Mouse (Mus musculus) right cerebral cortex, postnatal 4 days (tissue): ENCODE data around the gene Vmn2r79.
"Not testable (repeated sequence)": the region's sequence is repeated elsewhere in the genome, so short reads cannot be mapped to it uniquely, and the experiment has no call there.

Source experiments
- DNase-seq: peaks from one replicate; pipeline ENCODE4 v3.0.0-alpha.2; 2022

The Vmn2r79 gene

DNA sequence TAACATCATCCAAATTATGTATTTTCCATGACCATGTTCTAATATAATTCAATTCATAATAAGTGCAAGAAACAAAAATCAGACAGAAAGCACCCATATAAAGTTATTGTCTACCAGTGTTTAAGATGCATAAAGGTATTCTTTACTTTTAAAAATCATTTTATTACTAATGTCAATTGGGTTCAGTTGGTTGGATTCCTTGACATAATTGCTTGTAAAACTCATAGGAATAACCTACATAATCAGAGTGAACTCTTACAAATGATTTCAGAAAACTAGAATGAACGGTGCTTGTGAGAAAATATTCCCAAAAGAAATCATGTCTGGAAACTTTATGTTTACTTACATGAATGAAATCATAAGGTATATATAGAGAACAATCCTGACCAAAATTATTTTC lies at the start of gene Vmn2r79:
TSS of gene Vmn2r79 (plus strand) at position 301 of the 400 bp plus-strand sequence.
- DNase-seq, result not testable (repeated sequence)

DNA sequence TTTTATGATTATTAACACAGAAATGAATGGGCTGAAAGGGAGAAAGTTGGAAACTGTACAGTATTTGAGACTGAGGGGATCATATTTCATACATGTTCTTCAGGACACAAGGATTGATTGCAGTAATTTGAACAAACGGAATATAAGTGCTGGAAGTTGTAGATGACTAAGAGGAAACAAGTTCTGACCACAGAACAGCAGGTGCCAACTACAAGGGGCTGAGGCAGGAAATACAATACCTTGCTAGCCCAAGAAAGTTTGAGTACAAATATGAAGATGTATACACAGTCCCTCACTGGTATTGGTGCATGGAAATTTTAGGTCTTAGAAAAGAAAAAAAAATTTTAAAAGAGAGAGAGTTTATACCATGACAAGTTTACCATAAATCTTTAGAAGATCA lies 1.2 kb upstream of the Vmn2r79 start:
- no peak for DNase-seq

DNA sequence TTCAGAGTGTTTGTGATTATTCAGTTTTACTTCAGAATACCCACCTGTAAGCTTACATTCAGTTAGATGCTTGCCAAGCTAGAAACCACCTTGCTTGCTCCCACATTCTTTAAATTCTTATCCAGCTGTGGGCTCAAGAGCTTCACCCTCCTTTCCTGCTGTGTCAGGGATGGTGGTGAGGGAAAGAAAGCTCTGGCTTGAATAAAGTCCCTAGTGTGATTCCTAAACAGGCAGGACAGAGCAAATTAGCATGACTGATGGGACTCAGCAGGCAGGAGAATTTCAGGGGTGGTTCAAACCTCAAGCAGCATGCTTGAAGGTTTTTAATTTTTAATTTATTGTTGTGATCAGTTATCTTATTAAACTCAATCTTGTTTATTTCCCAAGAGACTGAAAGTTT lies 30.6 kb downstream of the Vmn2r79 start:
- not testable (repeated sequence) for DNase-seq

DNA sequence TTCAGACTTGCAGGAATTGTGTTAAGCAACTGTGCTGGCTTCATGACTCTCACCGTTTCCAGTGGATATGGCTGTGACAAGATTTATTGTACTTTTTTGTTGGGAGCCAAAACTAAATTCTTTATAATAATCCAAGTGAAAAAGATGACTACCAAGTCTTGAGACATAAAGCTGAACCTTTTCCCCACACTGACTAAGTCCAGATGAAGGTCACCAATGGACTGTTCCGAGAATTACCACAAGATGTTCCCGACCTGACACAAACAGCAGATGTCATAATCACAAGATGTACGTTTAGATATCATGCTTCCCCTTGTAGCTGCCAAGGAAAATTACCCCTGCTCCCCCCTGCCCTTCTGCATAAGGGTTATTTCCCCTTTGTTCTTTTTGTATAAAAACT lies 67.7 kb downstream of the Vmn2r79 start:
- no peak for DNase-seq
